Mouse (Mus musculus): ENCODE results near the gene Zzef1.

Zzef1 gene

DNA sequence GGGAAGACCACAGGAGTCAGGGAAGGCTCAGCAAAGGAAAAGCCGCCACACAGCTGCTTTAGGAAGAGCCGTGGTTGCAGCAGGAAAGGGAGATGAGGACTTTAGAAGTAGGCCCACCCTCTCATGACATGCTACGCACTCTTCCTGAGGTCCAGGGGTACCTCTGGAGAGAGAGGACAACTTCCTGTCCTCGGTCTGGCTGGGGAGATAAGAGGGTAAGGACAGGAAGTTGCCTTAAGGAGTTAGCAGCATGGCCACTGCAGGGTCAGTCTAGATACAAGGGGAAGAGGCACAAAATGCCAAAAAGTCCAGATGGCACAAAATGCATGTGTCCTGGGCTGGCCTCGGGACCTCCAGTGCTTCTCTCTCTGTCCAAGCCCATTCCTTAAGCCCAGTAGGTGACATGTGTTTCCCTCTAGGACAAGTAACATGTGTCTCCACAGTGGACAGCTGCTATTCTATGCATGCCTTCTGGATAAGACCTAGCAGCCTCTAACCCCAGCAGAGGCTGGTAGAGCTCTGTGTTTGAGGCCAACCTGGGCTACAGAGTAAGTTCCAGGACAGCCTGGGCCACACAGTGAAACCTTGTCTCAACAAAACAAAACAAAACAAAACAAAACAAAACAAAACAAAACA, 159.4 kb downstream of the Zzef1 start:
- DNase-seq (ENCODE audit: extremely low spot score, low spot score), result no peak

DNA sequence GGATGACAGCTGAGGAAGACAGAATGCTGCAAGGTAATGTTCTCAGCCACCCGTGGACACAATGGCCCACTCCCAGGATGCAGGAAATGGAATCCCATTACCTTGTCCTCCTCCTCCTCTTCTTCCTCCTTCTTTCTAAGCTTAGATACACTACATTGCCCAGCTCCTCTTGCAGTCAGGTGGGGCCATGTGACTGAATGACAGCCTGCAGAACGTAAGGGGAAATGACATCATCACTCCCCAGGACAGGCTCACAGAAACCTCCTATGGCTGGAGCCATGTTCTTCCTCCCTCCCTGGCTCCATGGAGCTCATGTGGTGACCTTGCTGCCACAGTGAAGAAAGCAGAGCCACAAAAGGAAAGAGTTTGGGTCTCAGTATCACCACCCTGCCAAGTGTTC, 161.3 kb downstream of the Zzef1 start:
- no peak for DNase-seq (ENCODE audit: extremely low spot score, low spot score)

DNA sequence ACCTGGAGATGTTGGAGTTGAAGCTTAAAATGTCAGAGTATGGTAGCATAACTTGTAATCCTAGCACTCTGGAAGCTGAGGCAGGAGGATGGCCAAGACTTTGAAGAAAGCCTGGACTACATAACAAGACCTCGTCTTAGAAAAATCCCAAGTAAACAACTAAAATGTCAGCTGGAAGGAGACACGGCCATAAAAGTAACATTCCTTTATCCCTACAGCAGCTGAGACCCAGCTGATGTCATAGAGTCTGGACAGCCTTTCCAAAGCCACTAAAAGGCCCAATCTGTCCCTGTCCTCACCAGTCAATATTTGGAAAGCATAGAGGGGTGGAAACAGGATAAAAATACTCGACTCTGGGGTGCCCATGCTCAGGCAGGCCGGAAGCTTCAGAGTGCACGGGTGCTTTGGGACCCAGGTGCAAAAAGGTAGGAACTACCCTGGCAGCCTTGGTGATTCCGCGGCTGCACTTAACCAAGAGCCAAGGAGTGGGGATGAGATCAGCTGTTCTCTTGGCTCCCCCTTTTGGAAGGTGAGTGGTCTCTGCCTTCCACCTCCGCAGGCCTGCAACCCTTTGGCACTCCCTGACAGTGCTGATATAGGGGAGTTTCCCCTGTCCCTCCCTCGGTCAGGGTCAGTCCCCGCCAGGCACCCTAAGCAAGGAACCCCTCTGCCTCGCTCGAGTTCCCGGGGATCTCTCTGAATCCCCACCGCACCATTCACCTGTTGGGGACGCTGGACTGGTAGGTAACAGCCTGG, 164.1 kb downstream of the Zzef1 start:
- DNase-seq (ENCODE audit: extremely low spot score, low spot score), result no peak

DNA sequence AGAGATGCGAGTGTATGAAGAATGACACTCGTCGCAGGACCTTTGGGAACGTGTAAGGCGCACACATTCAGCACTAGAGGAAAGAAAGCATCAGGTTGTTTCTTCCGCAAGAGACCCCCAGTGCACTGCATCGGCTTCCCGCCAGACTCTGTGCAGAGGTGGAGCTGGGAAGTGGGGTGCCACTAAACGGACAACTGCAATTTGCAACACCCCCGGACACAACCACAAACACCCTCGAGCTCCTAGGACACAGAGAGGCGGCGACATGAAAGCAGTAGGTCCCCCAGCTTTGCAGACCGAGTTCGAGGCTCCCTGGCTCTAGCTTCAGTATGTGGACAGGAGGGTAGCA, 164.7 kb downstream of the Zzef1 start:
- DNase-seq (ENCODE audit: extremely low spot score, low spot score), result no peak

DNA sequence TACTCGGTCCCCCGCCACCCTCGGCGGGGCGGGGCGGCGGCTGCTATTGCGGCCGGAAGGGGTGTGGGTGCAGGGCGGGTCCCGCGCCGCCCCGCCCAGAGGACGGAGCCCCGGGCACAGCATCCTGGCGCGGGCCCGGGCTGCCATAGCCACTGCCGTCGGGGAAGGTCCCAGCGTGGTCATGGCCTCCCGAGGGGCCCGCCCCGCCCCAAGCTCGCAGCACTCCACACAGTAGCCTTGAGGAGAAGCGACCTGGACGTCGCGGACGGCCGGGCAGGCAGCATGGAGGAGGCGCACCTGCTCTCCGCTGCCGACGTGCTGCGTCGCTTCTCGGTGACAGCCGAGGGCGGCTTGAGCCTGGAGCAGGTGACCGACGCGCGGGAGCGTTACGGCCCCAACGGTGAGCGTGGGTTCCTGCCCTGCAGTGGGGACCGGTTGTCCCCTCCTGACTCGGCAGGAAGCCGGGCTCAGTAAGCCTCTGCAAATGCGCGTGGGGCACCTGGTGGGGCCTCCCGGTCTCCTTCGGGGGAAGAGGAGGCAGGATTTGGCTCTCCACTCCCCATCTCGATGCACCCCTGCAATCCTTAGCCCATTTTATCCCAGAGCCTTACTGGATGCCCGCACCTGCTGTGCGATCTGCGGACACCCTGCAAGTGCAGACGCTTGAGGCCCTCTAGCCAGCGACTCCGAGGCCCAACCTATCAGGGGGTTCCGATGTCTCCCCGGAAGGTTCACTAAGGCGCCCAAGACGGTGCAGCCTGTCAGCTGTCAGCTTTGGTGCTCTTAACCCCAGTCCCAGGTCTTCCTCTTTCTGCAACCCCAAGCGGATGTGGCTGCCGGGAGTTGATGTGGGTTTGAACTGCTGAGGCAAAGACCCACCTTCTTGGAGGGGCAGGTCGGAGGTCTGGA, 165.3 kb downstream of the Zzef1 start, which contains the start of gene Atp2a3:
Gene Atp2a3, plus strand, starts transcription at position 98 of the 909 bp plus-strand sequence.
- no peak for DNase-seq (ENCODE audit: extremely low spot score, low spot score)

DNA sequence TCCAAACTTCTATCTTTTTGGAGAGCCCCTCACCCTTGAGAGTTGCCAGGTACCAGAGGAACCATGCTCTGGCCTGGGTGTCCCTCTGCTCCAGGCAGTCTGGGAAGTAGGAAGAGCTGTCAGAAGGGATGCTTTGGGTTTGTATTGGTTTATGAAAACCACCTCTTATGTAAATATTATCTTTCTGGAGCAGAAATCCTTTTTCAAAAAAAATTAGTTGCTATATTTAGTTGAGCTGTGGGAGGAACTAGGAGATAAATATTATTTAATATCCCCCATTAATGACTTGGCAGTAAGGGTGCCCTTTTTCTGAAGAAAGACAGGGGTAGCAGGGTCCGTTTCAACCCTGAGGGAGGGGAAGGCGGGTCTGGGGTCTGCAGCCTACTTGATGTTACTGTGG, 166.4 kb downstream of the Zzef1 start:
- no peak for DNase-seq (ENCODE audit: extremely low spot score, low spot score)

DNA sequence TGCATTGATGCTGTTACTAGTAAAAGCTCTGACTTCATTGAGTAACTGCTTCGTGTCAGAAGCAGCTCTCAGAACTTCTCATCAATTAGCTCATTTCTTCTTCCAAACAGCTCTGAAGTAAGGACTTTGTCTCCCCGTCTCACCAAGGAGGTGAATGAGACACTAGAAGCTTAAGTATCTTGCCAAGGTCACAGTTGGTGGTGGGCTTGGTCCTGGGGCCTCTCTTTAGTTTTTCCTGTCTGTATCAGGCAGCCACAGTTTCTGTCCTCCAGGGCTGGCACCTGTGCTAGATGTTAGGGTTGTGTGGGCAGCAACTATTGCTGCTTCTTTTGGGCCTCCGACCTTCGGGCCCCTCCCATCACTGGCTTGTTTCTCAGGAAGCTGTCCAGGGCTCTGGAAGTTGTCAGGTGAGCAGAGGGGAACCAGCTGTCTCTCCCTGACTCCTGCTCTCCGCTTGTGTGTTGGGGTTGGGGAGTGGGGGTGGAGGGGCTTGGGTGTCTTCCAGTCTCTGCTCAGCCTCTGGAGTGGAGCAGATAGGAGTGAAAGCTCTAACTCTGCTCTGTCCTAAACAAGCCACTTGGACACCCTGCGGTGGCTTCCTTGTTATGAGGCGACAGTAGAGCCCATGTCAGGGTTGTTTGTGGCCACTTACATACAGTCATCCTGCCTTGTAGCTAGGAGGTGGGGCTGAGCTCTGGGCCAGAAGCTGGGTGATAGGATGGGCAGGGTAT, 167.2 kb downstream of the Zzef1 start:
- no peak for DNase-seq (ENCODE audit: extremely low spot score, low spot score)

DNA sequence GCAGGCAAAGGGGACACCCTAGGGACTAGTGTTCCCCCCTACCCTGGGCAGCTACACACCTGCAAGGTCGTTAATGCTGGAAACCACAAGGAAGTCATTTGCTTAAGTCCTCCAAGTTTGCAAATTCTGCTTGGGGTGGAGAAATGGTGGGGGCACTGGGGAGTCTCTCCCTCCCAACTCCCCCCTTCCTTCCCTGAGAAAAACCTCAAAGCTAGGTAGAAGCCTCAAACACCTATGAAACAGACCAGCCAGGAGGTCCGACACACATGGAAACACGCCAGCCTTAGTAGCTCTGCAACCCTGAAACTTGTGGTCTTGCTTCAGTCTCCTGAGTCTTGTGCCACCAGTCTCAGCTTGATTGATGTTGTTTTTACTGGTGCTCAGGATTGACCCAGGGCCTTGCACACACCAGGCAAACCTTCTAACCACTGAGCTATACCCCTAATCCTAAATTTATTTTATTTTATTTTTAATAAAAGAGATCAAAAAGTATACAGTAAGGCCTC, 167.8 kb downstream of the Zzef1 start:
- no peak for DNase-seq (ENCODE audit: extremely low spot score, low spot score)

DNA sequence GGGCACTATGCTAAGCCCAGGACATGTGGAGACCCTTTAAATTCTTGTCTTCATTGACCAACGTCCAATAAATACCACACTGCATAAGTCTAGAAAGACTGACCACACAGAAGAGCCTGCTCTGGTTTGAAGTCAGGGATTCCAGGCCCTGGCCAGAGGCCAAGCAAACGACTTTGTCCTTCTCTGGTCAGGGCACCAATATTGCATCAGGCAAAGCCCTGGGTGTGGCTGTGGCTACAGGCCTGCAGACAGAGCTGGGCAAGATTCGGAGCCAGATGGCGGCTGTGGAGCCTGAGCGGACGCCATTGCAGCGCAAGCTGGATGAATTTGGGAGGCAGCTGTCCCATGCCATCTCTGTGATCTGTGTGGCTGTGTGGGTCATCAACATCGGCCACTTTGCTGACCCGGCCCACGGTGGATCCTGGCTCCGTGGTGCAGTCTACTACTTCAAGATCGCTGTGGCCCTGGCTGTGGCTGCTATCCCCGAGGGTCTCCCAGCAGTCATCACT, 179.0 kb downstream of the Zzef1 start:
- no peak for DNase-seq (ENCODE audit: extremely low spot score, low spot score)

All from neural tube, embryonic 10.5 days (tissue).